Mouse (Mus musculus) kidney, embryonic 14.5 days (tissue): Measurements from ENCODE around the gene Qsox2. TPM values are rescaled to one million over a fixed set of nuclear protein-coding genes. Genes with fewer than 3 reads are reported as not detected.
A peak's percentile ranks its signal among the peaks of the same experiment; 100 is the strongest.

Source experiments
- ATAC-seq: fragments of 200-750 bp; cut with Nextera tagmentation; 2 replicates; pipeline ENCODE4 v1.8.0; 2017; ENCODE audit warnings: moderate number of reproducible peaks, mild to moderate bottlenecking, moderate TSS enrichment, moderate library complexity; ENCODE audit not compliant: low FRiP score, low TSS enrichment
- H3K27ac ChIP-seq: fragments of 300-500 bp; sonication (generic); 2 replicates; pipeline ENCODE4 v1.5.1; 2014; ENCODE audit warnings: low read depth, mild to moderate bottlenecking, low read length, moderate library complexity, mixed read lengths
- H3K27me3 ChIP-seq: fragments of 300-500 bp; sonication (generic); 2 replicates; pipeline ENCODE4 v1.6.1; 2014; ENCODE audit warnings: mild to moderate bottlenecking, low read length; ENCODE audit not compliant: control insufficient read depth, insufficient read depth
- H3K36me3 ChIP-seq: fragments of 300-500 bp; sonication (generic); 2 replicates; pipeline ENCODE4 v1.6.1; 2014; ENCODE audit warnings: low read length, mixed read lengths; ENCODE audit not compliant: control insufficient read depth, insufficient read depth
- H3K4me1 ChIP-seq: fragments of 300-500 bp; sonication (generic); 2 replicates; pipeline ENCODE4 v1.6.1; 2014; ENCODE audit warnings: low read length, mixed read lengths; ENCODE audit not compliant: control insufficient read depth, insufficient read depth
- H3K4me2 ChIP-seq: fragments of 300-500 bp; sonication (generic); replicated peaks from 2 replicates; pipeline ENCODE4 v1.6.1; 2014; ENCODE audit warnings: low read depth, mild to moderate bottlenecking, low read length
- H3K4me3 ChIP-seq: fragments of 300-500 bp; sonication (generic); 2 replicates; pipeline ENCODE4 v1.5.1; 2014; ENCODE audit warnings: mild to moderate bottlenecking, low read length
- H3K9ac ChIP-seq: fragments of 300-500 bp; sonication (generic); 2 replicates; pipeline ENCODE4 v1.6.1; 2014; ENCODE audit warnings: low read depth, mild to moderate bottlenecking, low read length, moderate library complexity
- H3K9me3 ChIP-seq: fragments of 300-500 bp; sonication (generic); 2 replicates; pipeline ENCODE4 v1.6.1; 2016; ENCODE audit warnings: low read length; ENCODE audit not compliant: control insufficient read depth
- WGBS: fragments of 180-500 bp; shearing (Covaris S2); extraction: QIAGEN DNeasy Blood & Tissue Kit; methylation state at CpG from one replicate; pipeline ENCODE4 v1.1.7; 2014; 5-methylcytosine and 5-hydroxymethylcytosine counted together
- polyA plus RNA-seq: library from polyadenylated mRNA; unstranded; fragments of >200 nt; fragmentation: Nextera tagmentation; extraction: Ambion mirVana; gene quantifications from 2 replicates; pipeline ENCODE4 v1.2.1, GENCODE M21; 2014

Gene Qsox2
- polyA plus RNA-seq, 1 experiment from 2014 or later = 19.0 TPM

- no peak for ATAC-seq
- WGBS = 84% methylated on average over 5 of the region's 5 CpGs
- H3K4me1 ChIP-seq = peaks cover 7% of the 10 kb centered on the region
These were observed 3.1 kb downstream of the Qsox2 start for GRCm38 (mm10) chr2:26234253-26234652.

GRCm38 (mm10) chr2:26231366-26231765 is 6.0 kb downstream of the Qsox2 start:
- H3K9me3 ChIP-seq = no peaks in the 10 kb centered on the region
- no peaks in the 10 kb centered on the region for H3K36me3 ChIP-seq
- 67% methylated on average over 3 of the region's 3 CpGs for WGBS
- no peaks in the 10 kb centered on the region for H3K27me3 ChIP-seq
- no peak overlapping the region for H3K4me3 ChIP-seq
- H3K9ac ChIP-seq = no peak overlapping the region
- H3K4me2 ChIP-seq = no peak overlapping the region
- H3K27ac ChIP-seq = no peak overlapping the region
- no peak for ATAC-seq
- H3K4me1 ChIP-seq = peaks cover 4% of the 10 kb centered on the region

More at GRCm38 (mm10) chr2:26234253-26234652, 3.1 kb downstream of the Qsox2 start:
- H3K27ac ChIP-seq = no peak overlapping the region
- H3K4me3 ChIP-seq = no peak overlapping the region
- H3K36me3 ChIP-seq = no peaks in the 10 kb centered on the region
- H3K9ac ChIP-seq = no peak overlapping the region
- H3K9me3 ChIP-seq = no peaks in the 10 kb centered on the region
- H3K27me3 ChIP-seq = no peaks in the 10 kb centered on the region
- H3K4me2 ChIP-seq = no peak overlapping the region

GRCm38 (mm10) chr2:26230253-26230652 is 7.1 kb downstream of the Qsox2 start:
- H3K9ac ChIP-seq = no peak overlapping the region
- no peaks in the 10 kb centered on the region for H3K27me3 ChIP-seq
- H3K4me2 ChIP-seq = no peak overlapping the region
- peaks cover 4% of the 10 kb centered on the region; the same call in 1 of the 2 replicates for H3K36me3 ChIP-seq
- no peak overlapping the region for H3K27ac ChIP-seq
- WGBS = 65% methylated on average over 4 of the region's 4 CpGs
- no peak overlapping the region for H3K4me3 ChIP-seq
- H3K9me3 ChIP-seq = no peaks in the 10 kb centered on the region
- H3K4me1 ChIP-seq = no peaks in the 10 kb centered on the region
- ATAC-seq = no peak

GRCm38 (mm10) chr2:26227788-26228187 is 9.5 kb downstream of the Qsox2 start:
- Histone ChIP-seq H3K4me1 (no peaks in the 10 kb centered on the region), H3K27ac (no peak overlapping the region), H3K27me3 (no peaks in the 10 kb centered on the region), H3K36me3 (peaks cover 5% of the 10 kb centered on the region; the same call in 1 of the 2 replicates), H3K4me3 (no peak overlapping the region), H3K9ac (no peak overlapping the region), H3K4me2 (no peak overlapping the region), H3K9me3 (no peaks in the 10 kb centered on the region)
- ATAC-seq = no peak; the same call in 1 of the 2 replicates
- 75% methylated on average over 1 of the region's 1 CpGs for WGBS

GRCm38 (mm10) chr2:26225242-26225641 is 12.1 kb downstream of the Qsox2 start:
- H3K36me3 ChIP-seq = peaks cover 17% of the 10 kb centered on the region; the same call in 1 of the 2 replicates
- no peak overlapping the region for H3K4me3 ChIP-seq
- WGBS = 90% methylated on average over 4 of the region's 4 CpGs
- no peak for ATAC-seq
- H3K27me3 ChIP-seq = no peaks in the 10 kb centered on the region
- H3K4me1 ChIP-seq = no peaks in the 10 kb centered on the region
- H3K9ac ChIP-seq = no peak overlapping the region
- H3K27ac ChIP-seq = no peak overlapping the region
- no peaks in the 10 kb centered on the region for H3K9me3 ChIP-seq
- H3K4me2 ChIP-seq = no peak overlapping the region

- Histone ChIP-seq H3K9me3 (no peaks in the 10 kb centered on the region), H3K4me2 (no peak overlapping the region), H3K4me1 (no peaks in the 10 kb centered on the region), H3K27me3 (no peaks in the 10 kb centered on the region), H3K36me3 (peaks cover 28% of the 10 kb centered on the region), H3K27ac (no peak overlapping the region), H3K9ac (no peak overlapping the region), H3K4me3 (no peak overlapping the region)
- 89% methylated on average over 3 of the region's 3 CpGs for WGBS
- no peak for ATAC-seq
These were observed 13.4 kb downstream of the Qsox2 start for GRCm38 (mm10) chr2:26223961-26224360.

GRCm38 (mm10) chr2:26214526-26214925 is 22.8 kb downstream of the Qsox2 start:
- Histone ChIP-seq H3K9ac (no peak overlapping the region), H3K4me1 (no peaks in the 10 kb centered on the region), H3K27ac (no peak overlapping the region), H3K27me3 (no peaks in the 10 kb centered on the region), H3K9me3 (no peaks in the 10 kb centered on the region), H3K4me2 (no peak overlapping the region), H3K36me3 (peaks cover 46% of the 10 kb centered on the region), H3K4me3 (no peak overlapping the region)
- ATAC-seq = no peak
- WGBS = 55% methylated on average over 3 of the region's 3 CpGs

GRCm38 (mm10) chr2:26209566-26209965 is 27.8 kb downstream of the Qsox2 start:
- no peak overlapping the region for H3K4me2 ChIP-seq
- H3K4me3 ChIP-seq = no peak overlapping the region
- 78% methylated on average over 3 of the region's 3 CpGs for WGBS
- H3K27ac ChIP-seq = no peak overlapping the region
- H3K4me1 ChIP-seq = no peaks in the 10 kb centered on the region; the same call in 1 of the 2 replicates
- H3K27me3 ChIP-seq = peaks cover 35% of the 10 kb centered on the region
- H3K9ac ChIP-seq = no peak overlapping the region
- H3K9me3 ChIP-seq = no peaks in the 10 kb centered on the region
- ATAC-seq = no peak
- peaks cover 27% of the 10 kb centered on the region for H3K36me3 ChIP-seq

- Histone ChIP-seq H3K9ac (no peak within 1 kb of the TSS), H3K4me1 (no peaks in the 10 kb centered on the region; the same call in 1 of the 2 replicates), H3K4me3 (no peak within 1 kb of the TSS), H3K36me3 (peaks cover 19% of the 10 kb centered on the region), H3K9me3 (no peaks in the 10 kb centered on the region), H3K27me3 (peaks cover 48% of the 10 kb centered on the region), H3K27ac (no peak within 1 kb of the TSS), H3K4me2 (no peak within 1 kb of the TSS)
- 5% methylated on average over 19 of the region's 19 CpGs for WGBS
- peak; percentile 94 for ATAC-seq
These were observed 29.1 kb downstream of the Qsox2 start, which contains the start of gene Lhx3 for GRCm38 (mm10) chr2:26208126-26208789. Gene Lhx3 (minus strand): TSS chr2:26208289.
